Mouse (Mus musculus) heart, embryonic 15.5 days (tissue): Measurements from ENCODE around the gene Tor3a. TPM values are rescaled to one million over a fixed set of nuclear protein-coding genes. Genes with fewer than 3 reads are reported as not detected.

Experiments used
- ATAC-seq: fragments of 200-750 bp; cut with Nextera tagmentation; replicated peaks from 2 replicates; pipeline ENCODE4 v1.8.0; 2017; ENCODE audit warnings: low read depth, moderate TSS enrichment; ENCODE audit not compliant: insufficient number of reproducible peaks, insufficient read depth, low FRiP score
- H3K27ac ChIP-seq: fragments of 300-500 bp; sonication (generic); 2 replicates; pipeline ENCODE4 v1.5.1; 2015; ENCODE audit warnings: mild to moderate bottlenecking, inconsistent platforms
- H3K27me3 ChIP-seq: fragments of 300-500 bp; sonication (generic); 2 replicates; pipeline ENCODE4 v1.6.1; 2015; ENCODE audit warnings: inconsistent platforms
- H3K36me3 ChIP-seq: fragments of 300-500 bp; sonication (generic); 2 replicates; pipeline ENCODE4 v1.6.1; 2015; ENCODE audit warnings: mild to moderate bottlenecking, inconsistent platforms
- H3K4me1 ChIP-seq: fragments of 300-500 bp; sonication (generic); replicated peaks from 2 replicates; pipeline ENCODE4 v1.6.1; 2015; ENCODE audit warnings: inconsistent platforms
- H3K4me2 ChIP-seq: fragments of 300-500 bp; sonication (generic); 2 replicates; pipeline ENCODE4 v1.6.1; 2015; ENCODE audit warnings: inconsistent platforms, mild to moderate bottlenecking, moderate library complexity
- H3K4me3 ChIP-seq: fragments of 300-500 bp; sonication (generic); 2 replicates; pipeline ENCODE4 v1.5.1; 2015; ENCODE audit warnings: mild to moderate bottlenecking, inconsistent platforms
- H3K9ac ChIP-seq: fragments of 300-500 bp; sonication (generic); 2 replicates; pipeline ENCODE4 v1.6.1; 2015; ENCODE audit warnings: mild to moderate bottlenecking, inconsistent platforms
- H3K9me3 ChIP-seq: fragments of 300-500 bp; sonication (generic); replicated peaks from 2 replicates; pipeline ENCODE4 v1.6.1; 2016; ENCODE audit warnings: inconsistent platforms
- WGBS: fragments of 180-500 bp; shearing (Covaris S2); methylation state at CpG from one replicate; pipeline ENCODE4 v1.1.7; 2015; ENCODE audit warnings: mixed read lengths; 5-methylcytosine and 5-hydroxymethylcytosine counted together
- polyA plus RNA-seq: library from polyadenylated mRNA; unstranded; fragments of >200 nt; fragmentation: Nextera tagmentation; extraction: Ambion mirVana; gene quantifications from 2 replicates; pipeline ENCODE4 v1.2.1, GENCODE M21; 2015

Gene Tor3a
- polyA plus RNA-seq = 6.5 and 8.6 TPM in 2 replicates

GRCm38 (mm10) chr1:156674195-156675000, at the start of gene Tor3a:
Gene Tor3a (minus strand): TSS chr1:156674356.
- H3K9me3 ChIP-seq = no peaks in the 10 kb centered on the region
- peaks cover 16% of the 10 kb centered on the region for H3K4me1 ChIP-seq
- H3K27ac ChIP-seq = peak within 1 kb of the TSS; percentile 66
- H3K4me3 ChIP-seq = peak within 1 kb of the TSS; percentile 74
- peak within 1 kb of the TSS; percentile 73 for H3K9ac ChIP-seq
- 8% methylated on average over 37 of the region's 37 CpGs for WGBS
- ATAC-seq = peak; percentile 72
- H3K4me2 ChIP-seq = peak within 1 kb of the TSS; percentile 97
- H3K36me3 ChIP-seq = no peaks in the 10 kb centered on the region
- H3K27me3 ChIP-seq = no peaks in the 10 kb centered on the region

DNA sequence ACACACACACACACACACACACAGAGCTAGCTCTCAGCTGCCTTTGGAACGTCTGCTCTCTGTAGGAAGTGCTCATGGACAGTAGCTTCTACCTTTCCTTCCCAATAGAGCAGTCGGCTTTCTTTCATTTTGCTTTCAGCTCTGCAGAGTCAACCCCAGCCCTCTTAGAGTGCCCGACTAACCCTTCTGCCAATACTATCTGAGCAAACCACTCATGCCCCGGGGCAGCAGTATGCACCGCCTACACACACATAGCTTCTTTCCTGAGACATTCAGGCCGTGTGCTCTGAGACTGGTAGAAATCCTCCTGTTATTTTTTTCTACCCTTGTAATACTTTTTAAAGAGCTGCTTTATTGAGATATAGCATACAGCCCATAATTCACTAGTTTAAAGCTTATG, 47.9 kb upstream of the Tor3a start:
- Histone ChIP-seq H3K4me2 (no peak overlapping the region), H3K36me3 (no peaks in the 10 kb centered on the region), H3K9ac (no peak overlapping the region), H3K4me1 (peaks cover 16% of the 10 kb centered on the region), H3K27ac (no peak overlapping the region), H3K9me3 (no peaks in the 10 kb centered on the region), H3K4me3 (no peak overlapping the region), H3K27me3 (0 out of 2 replicates have a peak, but pooled peaks cover 4% of the 10 kb centered on the region)
- 48% methylated on average over 6 of the region's 6 CpGs for WGBS
- no peak for ATAC-seq

- Histone ChIP-seq H3K4me2 (no peak overlapping the region; the same call in 1 of the 2 replicates), H3K9me3 (no peaks in the 10 kb centered on the region), H3K27me3 (0 out of 2 replicates have a peak, but pooled peaks cover 4% of the 10 kb centered on the region), H3K4me1 (peaks cover 25% of the 10 kb centered on the region), H3K36me3 (no peaks in the 10 kb centered on the region), H3K27ac (no peak overlapping the region), H3K4me3 (no peak overlapping the region), H3K9ac (no peak overlapping the region)
- WGBS = 62% methylated on average over 4 of the region's 4 CpGs
- no peak for ATAC-seq
Measured at GRCm38 (mm10) chr1:156720046-156720445, 45.9 kb upstream of the Tor3a start.

GRCm38 (mm10) chr1:156718950-156719805, 45.0 kb upstream of the Tor3a start, which contains the start of gene Fam20b:
Gene Fam20b (minus strand): TSS chr1:156719086.
- Histone ChIP-seq H3K4me3 (peak within 1 kb of the TSS; percentile 94), H3K4me2 (peak within 1 kb of the TSS; percentile 85), H3K4me1 (peaks cover 25% of the 10 kb centered on the region), H3K9me3 (no peaks in the 10 kb centered on the region), H3K9ac (peak within 1 kb of the TSS; percentile 91), H3K27ac (peak within 1 kb of the TSS; percentile 96), H3K27me3 (0 out of 2 replicates have a peak, but pooled peaks cover 3% of the 10 kb centered on the region), H3K36me3 (no peaks in the 10 kb centered on the region)
- WGBS = 2% methylated on average over 36 of the region's 47 CpGs
- peak; percentile 97 for ATAC-seq

- H3K27ac ChIP-seq = peak overlapping the region; percentile 96
- peak overlapping the region; percentile 94 for H3K4me3 ChIP-seq
- WGBS = under 1% methylated on average over 47 of the region's 73 CpGs
- peak overlapping the region; percentile 91 for H3K9ac ChIP-seq
- no peaks in the 10 kb centered on the region for H3K9me3 ChIP-seq
- peak overlapping the region; percentile 75 for H3K4me2 ChIP-seq
- ATAC-seq = peak; percentile 86
- no peaks in the 10 kb centered on the region for H3K36me3 ChIP-seq
- H3K27me3 ChIP-seq = no peaks in the 10 kb centered on the region
- H3K4me1 ChIP-seq = peaks cover 25% of the 10 kb centered on the region
Measured at GRCm38 (mm10) chr1:156718286-156718949, 44.3 kb upstream of the Tor3a start.

DNA sequence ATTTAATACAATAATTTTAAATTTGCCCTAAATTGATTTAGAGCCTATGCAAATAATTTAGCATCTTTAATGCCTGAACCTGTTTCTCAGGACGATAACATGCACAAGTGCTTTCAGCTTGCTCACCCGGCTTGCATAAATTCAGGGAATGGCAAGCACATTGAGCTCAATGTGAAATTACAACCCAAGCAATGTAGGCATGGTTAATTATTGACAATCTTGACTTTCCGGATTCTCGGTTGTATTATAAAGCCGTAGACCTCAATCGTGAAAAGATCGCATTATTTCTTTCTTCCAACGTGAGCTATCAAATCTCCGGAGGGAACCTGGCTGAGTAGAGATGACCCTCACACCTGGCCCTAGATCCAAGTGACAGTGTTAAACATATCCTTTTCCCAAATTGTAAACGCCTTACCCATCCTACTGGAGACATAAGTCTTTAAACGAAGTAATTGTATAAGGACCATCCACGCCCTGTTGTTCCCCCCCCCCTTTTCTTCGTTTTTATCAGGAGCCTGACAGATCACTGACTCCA, 43.7 kb upstream of the Tor3a start:
- peak overlapping the region; percentile 91 for H3K9ac ChIP-seq
- no peaks in the 10 kb centered on the region for H3K9me3 ChIP-seq
- H3K4me2 ChIP-seq = peak overlapping the region; percentile 75
- H3K4me3 ChIP-seq = peak overlapping the region; percentile 94
- H3K36me3 ChIP-seq = no peaks in the 10 kb centered on the region
- H3K4me1 ChIP-seq = peaks cover 25% of the 10 kb centered on the region
- 16% methylated on average over 13 of the region's 13 CpGs for WGBS
- ATAC-seq = no peak
- H3K27ac ChIP-seq = peak overlapping the region; percentile 96
- H3K27me3 ChIP-seq = no peaks in the 10 kb centered on the region

- H3K27me3 ChIP-seq = no peaks in the 10 kb centered on the region
- no peak overlapping the region for H3K27ac ChIP-seq
- H3K4me1 ChIP-seq = peaks cover 25% of the 10 kb centered on the region
- H3K4me2 ChIP-seq = no peak overlapping the region
- H3K4me3 ChIP-seq = no peak overlapping the region
- no peak overlapping the region for H3K9ac ChIP-seq
- H3K9me3 ChIP-seq = no peaks in the 10 kb centered on the region
- H3K36me3 ChIP-seq = no peaks in the 10 kb centered on the region
- 83% methylated on average over 6 of the region's 6 CpGs for WGBS
- ATAC-seq = no peak
Measured at GRCm38 (mm10) chr1:156716681-156717080, 42.5 kb upstream of the Tor3a start.

- H3K9ac ChIP-seq = 0 out of 2 replicates have a peak overlapping the region, but pooled peaks have one; percentile 28
- no peaks in the 10 kb centered on the region for H3K27me3 ChIP-seq
- H3K4me1 ChIP-seq = peaks cover 15% of the 10 kb centered on the region
- 0 out of 2 replicates have a peak overlapping the region, but pooled peaks have one; percentile 4 for H3K4me3 ChIP-seq
- peak overlapping the region; percentile 40 for H3K4me2 ChIP-seq
- no peaks in the 10 kb centered on the region for H3K9me3 ChIP-seq
- H3K36me3 ChIP-seq = peaks cover under 1% of the 10 kb centered on the region; the same call in 1 of the 2 replicates
- WGBS = 33% methylated on average over 10 of the region's 10 CpGs
- peak; percentile 31; the same call in 1 of the 2 replicates for ATAC-seq
- H3K27ac ChIP-seq = peak overlapping the region; percentile 47; the same call in 1 of the 2 replicates
Measured at GRCm38 (mm10) chr1:156710472-156711098, 36.4 kb upstream of the Tor3a start.

DNA sequence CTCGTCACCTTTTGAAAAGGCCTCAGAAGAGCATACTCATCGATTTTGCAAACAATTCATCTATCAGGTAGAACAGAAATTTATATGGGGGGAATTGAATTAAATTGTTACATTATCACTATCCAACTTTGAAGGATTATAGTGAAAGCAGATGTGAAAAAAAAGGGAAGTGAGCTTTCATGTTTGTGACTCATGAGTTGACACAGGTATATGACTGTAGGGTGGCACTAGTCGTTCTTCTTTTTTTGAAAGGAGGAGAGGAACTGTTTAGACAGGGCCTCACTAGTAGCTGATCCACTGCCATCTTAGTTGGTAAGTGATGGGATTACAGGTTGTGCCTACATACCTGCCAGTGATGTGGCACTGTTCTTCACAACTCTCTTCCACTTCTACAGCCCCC, 34.5 kb upstream of the Tor3a start:
- H3K9ac ChIP-seq = no peak overlapping the region
- no peak for ATAC-seq
- H3K27me3 ChIP-seq = no peaks in the 10 kb centered on the region
- peaks cover 13% of the 10 kb centered on the region for H3K4me1 ChIP-seq
- H3K4me3 ChIP-seq = no peak overlapping the region
- no peaks in the 10 kb centered on the region for H3K9me3 ChIP-seq
- H3K36me3 ChIP-seq = peaks cover 6% of the 10 kb centered on the region; the same call in 1 of the 2 replicates
- 84% methylated on average over 3 of the region's 3 CpGs for WGBS
- no peak overlapping the region for H3K27ac ChIP-seq
- H3K4me2 ChIP-seq = no peak overlapping the region

GRCm38 (mm10) chr1:156705696-156706285, 31.6 kb upstream of the Tor3a start:
- peaks cover 23% of the 10 kb centered on the region for H3K36me3 ChIP-seq
- no peak for ATAC-seq
- 70% methylated on average over 10 of the region's 10 CpGs for WGBS
- no peak overlapping the region for H3K27ac ChIP-seq
- H3K4me3 ChIP-seq = no peak overlapping the region
- no peak overlapping the region for H3K4me2 ChIP-seq
- no peak overlapping the region for H3K9ac ChIP-seq
- no peaks in the 10 kb centered on the region for H3K9me3 ChIP-seq
- peaks cover 9% of the 10 kb centered on the region for H3K4me1 ChIP-seq
- H3K27me3 ChIP-seq = no peaks in the 10 kb centered on the region
